Mouse (Mus musculus) thymus, postnatal 14 days (tissue): ENCODE data around the gene Cenpn.
A peak's percentile ranks its signal among the peaks of the same experiment; 100 is the strongest.

Experiments used
- DNase-seq: peaks from one replicate; pipeline ENCODE4 v3.0.0; 2021

Gene Cenpn

DNA sequence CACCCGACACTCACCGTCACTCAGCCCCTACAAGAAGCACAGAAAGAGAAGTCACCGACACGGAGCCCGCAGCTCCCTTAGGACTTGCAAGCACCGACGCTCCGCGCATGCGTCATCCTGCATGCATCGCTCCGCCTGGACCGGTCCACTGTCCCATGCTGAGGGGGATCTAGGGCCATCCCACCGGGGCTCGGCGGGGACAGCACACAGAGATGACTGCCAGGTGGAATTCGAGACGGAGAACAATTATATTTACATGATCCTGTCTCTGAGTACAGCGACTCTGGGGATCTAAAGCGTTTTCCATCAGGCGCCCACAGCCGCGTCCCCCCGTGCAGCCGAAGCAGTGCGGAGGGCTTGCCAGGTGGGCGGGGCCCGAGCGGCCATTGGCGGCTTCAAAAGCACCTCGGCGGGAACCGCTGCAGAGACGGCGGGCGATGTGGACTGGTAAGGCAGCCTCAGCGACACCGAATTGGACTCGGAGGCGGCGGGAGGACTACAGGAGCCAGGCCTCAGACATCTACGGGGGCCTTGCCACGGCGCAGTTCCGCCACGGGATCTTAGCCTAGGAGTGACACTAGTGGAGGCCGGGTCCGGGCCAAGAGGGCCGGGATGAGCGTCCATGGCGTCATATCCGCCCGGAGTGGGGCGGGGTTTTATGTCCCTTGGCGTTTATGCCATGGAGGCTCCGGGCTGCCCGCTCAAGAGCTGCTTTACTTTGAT is at the start of gene Cenpn, which contains the start of gene Cmc2:
TSS of gene Cenpn (plus strand) at position 394 of the 723 bp plus-strand sequence.
TSS of gene Cmc2 (minus strand) at position 119 of the 723 bp plus-strand sequence.
- peak; percentile 93 for DNase-seq

DNA sequence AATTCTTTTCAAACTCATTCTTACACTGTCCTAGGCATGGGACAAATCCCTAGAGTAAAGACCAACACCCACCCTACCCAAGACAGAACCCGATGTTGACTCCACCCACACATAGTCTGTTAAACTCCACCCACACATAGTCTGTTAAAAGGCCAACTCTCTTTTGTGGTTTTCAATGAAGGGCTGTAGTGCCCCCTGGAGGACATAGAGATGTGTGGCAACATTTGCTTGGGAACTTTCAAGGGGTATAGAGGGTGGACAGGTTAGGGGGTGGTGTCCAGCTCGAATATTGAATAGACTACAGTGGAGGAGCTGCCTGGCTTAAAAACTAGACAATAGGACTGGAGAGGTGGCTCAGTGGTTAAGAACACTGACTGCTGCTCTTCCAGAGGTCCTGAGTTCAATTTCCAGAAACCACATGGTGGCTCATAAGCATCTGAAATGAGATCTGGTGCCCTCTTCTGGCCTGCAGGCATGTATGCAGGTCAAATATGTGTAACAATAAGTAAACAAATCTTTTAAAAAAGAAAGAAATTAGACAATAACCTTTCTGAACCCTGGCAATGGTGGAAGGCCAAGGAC is 48.7 kb upstream of the Cenpn start:
- DNase-seq: peak; percentile 23

DNA sequence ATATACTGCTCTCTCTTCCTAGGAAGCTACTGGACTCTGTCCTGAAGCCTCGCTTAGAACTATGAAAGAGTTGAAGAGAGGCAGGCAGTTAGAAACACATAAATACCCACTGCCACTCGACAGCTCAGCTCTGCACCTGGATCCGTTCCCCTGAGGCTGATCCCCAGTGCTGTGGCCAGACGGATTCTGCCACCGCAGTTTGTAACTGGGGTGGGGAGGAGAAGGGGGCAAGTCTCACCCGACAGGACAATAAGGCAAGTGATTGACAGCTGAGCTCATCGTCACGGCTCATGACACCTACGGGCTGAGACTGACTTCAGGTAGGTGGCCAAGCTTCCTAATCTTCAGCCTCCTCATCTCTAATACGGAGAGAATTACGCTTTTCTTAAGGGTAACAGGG is 47.9 kb upstream of the Cenpn start:
- peak; percentile 50 for DNase-seq

DNA sequence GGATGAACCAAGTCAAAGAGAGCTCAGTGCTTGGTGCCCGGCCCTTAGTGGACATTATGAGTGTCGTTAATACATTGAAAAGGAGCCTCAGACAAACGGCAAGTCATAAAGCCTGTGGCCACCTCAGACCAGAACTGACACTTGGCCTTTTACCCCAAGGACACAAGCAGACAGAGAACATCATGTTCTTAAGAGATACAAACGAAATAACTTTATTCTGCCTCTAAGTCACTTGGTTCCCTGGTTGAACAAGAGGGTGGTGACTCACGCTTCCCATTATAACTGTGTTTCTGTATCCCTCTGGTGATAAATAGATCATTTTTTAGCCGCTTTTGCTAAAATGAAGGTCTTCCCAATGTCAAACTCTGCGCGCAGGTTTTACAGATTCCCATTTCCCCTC is 47.5 kb upstream of the Cenpn start:
- no peak for DNase-seq

DNA sequence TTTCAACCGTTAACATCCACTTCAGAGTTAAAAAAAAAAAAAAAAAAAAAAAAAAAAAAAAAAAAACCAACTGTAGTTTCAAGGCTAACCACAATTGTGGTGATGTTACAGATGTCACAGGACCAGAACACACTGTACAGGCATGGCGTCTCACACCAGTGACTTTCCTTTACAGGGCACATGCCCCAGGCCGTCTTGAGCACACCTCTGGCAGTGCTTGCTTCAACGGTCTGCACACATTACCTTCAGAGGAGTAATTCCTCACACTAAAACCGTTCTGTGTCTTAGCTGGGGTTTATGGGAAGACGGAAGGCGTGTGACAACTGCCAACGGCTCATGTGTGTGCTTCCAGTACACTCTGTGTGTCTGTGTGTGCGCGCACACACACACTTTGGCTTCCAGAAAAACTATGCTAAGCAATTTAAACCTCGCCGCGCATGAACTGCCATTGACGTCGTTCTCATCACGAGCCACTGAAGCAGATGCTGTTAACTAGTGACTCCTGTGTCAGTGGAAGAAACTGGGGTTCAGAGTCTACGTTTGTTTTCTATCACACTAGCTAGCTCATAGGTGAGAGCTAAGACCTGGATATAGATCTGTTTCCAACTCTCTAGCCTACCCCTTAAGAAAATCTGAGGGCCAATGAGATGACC is 45.6 kb upstream of the Cenpn start:
- peak; percentile 34 for DNase-seq

DNA sequence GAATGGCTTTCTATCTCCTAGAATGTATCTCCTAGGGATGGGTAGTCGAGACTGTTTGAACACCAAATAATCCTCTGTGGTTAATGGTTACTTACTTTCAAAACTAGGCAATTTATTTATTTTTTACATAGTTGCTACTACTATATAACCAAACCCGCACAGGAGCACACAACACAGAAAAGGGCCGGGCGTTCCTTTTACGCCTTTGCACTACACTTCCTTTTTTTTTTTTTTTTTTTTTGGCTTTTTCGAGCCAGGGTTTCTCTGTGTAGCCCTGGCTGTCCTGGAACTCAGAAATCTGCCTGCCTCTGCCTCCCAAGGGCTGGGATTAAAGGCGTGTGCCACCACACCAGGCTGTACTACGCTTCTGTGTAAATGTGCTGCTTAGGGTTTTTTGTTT is 40.1 kb upstream of the Cenpn start:
- DNase-seq: no peak

DNA sequence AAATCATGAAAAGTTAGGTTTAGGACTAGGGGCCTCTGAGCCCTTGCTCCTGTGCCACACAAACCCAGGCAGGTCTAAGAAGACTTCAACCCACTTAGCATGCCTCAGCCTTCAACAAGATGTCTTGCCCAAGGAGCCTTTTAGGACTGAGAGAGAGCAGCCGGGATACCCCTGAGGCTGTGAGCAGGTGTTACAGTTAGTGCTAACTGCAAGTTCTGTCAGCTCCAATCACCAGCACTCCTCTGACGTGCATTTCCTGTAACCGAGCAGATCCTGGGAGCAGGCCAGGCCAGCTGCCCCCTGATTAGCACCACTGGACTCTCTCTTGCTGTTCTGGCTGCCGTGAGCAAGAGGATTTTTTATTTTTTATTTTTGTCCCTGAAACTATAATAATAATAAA is 33.7 kb upstream of the Cenpn start:
- DNase-seq: no peak

DNA sequence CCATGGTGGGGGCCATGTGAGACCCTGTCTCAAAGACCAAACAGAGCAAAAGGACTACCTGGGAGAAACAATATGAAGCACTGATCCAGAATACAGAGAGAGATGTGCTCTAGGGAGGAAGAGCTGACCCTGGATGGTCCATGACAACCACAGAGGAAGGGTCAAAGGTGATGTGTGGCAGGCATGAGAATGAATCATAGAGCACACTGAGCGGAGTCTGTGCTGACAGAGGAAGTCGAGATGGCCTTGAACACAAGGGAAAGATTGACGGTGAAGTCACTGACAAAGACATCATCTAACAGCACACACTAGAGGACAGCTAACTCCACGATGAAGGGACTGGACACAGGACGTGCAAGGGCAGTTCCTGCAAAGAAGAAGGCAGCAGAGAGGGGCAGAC is 30.1 kb upstream of the Cenpn start:
- DNase-seq: no peak

DNA sequence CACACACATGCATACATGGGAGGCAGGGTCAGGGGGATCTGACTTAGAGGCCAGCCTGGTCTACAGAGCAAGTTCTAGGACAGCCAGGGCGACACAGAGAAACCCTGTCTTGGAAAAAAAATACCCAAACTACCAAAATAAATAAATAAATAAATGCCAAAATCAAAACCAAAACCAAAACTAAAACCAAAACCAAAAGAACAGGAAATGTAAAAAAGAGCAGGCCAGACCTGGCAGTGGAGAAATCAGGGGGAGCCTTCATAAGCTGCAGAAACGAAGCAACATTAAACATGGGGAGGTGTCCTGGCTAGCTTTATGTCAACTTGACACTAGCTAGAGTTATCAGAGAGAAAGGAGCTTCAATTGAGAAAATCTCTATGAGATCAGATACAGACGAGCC is 29.4 kb upstream of the Cenpn start:
- no peak for DNase-seq

DNA sequence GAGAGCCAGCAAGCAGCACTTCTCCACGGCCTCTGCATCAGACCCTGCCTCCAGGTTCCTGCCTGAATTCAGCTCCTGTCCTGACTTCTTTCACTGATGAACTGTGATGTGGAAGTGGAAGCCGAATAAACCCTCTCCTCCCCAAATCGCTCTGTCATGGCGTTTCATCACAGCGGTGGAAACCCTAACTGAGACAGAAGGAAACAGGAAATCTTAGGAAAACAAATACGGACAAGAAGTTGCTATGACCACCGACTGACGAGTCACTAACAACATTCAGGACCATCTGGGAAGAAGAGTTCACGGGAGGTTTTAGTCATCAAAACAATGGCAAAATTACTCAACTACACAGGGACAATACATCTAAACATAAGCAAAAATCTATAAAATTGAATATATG is 28.9 kb upstream of the Cenpn start:
- no peak for DNase-seq

DNA sequence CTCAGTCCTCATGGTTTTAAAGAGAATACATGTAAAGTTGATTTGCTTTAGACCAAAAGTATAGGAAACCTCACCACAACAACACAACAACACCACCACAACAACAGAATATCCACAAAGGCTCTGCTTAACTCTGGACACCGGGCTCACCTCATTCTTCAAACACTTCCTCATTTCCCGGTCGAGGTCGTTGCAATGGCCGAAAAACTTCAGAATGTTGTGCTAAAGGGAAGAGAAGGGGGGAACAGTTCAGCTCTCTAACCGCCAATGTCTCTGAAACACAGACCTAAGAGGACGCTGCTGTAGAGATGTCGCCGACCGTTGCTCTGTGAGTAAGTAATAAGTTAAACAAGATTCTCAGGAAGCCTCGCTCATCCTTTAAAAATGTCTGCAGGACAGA is 27.6 kb upstream of the Cenpn start:
- no peak for DNase-seq

DNA sequence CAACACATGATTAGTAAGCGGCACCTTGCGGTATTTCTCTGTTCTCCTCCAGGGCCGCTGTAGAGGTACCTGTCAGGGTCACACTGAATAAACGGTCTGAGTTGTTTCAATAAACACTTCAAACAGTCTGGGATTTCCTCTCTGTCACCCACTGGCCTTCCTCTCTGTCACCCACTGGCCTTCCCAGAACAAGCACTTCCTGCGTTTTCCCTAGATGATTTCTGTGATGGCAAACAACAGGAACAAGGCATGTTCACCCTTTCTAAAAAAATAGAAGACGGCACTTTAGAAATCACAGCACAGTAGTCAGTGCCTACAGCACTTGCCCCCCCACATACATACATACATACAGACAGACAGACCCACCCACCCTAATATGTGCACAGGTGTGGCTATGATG is 26.0 kb upstream of the Cenpn start:
- DNase-seq: no peak

DNA sequence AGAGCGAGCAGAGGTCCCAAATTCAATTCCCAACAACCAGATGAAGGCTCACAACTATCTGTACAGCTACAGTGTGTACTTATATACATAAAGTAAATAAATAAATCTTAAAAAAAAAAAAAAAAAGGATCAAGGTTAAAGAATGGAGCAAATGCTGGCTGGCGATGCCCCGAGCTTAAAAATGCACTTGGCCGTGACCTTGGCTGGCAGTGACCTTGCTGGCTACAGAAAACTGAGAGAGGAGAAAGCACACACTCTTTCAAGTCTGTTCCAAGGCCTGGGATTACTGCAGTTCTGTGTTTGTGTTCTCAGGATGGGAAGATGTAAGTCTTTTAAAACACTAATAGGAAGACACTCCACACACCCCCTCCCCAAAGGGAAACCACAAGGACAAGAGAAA is 16.8 kb upstream of the Cenpn start:
- no peak for DNase-seq

DNA sequence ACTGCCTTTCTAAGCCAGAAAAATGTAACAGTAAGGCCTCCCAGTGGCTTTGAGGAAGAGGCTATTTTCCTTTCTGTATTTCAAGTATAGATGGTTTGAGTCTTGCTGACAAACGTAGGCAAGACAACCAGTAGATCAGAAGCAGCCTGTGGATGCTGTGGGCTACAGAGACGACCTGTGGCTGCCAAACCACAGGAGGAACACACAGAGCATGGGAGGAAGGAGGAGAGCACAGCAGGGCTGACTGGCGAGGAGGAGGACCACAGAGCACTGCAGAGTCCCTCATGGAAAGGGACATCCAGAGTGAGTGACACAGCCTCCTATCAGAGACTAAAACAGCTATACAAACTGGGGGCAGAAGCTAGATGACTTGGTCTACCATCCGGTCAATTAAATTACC is 16.3 kb upstream of the Cenpn start:
- DNase-seq: peak; percentile 24

DNA sequence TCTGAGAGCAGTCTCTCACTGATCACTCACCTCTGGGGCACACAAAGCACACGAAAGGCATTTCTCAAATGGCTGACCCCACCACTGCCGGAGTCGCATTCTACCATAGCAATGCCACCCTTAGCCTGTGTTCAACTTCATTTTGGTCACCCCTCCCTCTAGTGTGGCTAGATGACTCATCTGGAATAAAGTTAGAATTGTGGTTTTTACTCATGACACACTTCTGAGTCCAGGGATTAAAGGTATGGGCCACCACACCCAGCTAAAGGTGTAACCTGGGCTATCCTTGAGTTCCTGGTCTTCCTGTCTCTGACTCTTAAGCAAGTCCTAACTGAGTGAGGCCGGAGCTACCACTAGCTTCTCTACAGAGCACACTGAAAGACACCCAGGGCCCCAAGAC is 15.7 kb upstream of the Cenpn start:
- DNase-seq: no peak

DNA sequence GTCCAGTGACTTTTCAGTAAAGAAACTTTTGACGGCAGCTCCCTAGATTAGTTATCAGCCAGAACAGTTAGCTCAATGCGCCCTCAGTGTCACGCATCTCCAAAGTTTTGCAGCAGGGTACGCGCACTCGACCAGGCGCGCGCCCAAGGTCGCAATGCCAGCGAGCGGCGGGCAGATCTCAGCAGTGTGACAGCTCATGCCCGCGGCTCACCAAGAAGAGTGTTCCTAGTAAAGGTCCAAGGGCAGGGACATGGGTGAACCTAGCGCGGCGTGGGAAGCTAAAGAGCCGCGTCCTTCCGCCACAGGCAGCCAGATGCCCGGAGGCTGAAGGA is 559 bp upstream of the Cenpn start:
- peak; percentile 71 for DNase-seq

DNA sequence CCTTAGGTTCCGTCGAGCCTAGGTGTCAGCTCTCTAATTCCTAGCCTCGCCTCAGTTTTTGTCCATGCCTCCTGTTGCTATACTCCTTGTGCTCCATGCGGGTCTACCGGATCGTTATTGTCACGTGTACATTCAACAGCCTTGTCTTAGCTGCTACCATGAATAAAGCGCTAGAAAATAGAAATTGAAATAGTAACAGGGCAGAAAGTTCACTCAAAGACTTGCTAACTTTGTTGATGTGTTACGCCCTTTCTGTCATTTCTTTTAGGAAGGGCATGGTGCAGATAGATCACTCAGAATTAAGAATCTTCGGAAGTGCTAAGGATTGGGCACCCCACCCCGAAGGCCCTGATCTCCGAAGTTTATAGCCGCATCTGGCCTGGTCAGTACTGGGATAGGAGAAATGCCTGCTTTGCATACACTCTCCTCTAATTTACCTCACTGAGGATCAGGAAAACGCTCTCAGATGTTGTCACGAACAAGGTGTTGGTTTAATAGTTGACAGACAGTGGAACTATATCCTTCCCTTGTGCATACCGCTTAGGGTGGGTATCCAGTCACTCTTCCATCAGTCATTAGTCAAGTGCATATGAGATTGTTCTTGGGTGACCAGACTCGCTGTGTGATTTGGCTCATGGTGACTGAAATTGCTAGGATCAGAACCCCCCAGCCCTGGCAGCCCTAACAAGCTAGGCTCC is 679 bp downstream of the Cenpn start:
- DNase-seq: no peak

DNA sequence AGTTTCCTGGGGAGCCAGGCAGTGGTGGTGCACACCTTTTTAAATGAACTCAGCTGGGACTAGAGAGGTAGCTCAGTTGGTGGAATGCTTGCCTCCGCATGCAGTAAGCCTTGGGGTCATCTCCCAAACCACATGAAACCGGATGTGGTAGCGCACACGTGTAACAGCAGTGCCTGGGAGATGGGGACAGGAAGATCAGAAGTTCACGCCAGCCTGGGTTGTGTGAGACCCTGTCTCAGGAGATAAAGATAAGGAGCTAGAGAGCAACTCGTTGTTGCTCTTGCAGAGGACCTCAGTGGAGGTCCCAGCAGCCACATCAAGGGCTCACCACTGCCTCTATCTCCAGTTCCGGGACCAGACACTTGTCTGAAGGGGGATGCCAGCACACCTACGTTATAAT is 2.0 kb downstream of the Cenpn start:
- DNase-seq: peak; percentile 66

DNA sequence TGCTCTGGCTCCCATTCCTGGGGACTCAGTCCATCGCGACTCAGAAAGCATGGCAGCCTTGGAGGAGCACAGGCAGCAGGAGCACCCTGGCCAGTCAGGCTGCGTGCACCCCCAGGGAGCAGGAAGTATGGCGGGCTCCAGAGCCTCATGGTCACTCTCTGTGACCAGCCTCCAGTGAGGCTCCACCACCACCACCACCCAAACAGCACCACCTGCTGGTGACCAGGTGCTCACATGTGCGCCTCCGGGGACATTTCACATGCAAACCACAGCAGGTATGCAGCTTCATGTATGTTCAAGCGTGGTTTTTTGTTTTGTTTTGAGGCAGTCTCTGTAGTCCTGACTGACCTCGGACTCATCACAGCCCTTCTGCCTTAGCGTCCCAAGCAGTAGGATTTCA is 6.3 kb downstream of the Cenpn start:
- DNase-seq: peak; percentile 79

DNA sequence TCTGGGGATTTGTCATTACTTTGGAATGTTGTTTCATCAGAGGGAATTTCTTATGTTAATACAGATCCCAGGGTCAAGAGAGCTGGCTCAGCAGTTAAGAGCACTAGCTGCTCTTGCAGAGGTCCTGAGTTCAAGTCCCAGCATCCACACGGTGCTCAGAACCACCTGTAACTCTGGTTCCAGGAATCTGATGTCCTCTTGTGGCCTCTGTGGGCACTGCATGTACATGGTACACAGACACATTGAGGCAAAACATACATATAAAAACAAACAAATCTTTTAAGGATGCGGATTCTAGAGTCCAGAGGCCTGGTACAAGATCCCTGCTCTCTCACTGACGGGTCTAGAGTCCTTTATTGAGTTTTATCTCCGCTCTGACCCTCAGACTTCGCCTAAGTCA is 7.1 kb downstream of the Cenpn start:
- DNase-seq: no peak

DNA sequence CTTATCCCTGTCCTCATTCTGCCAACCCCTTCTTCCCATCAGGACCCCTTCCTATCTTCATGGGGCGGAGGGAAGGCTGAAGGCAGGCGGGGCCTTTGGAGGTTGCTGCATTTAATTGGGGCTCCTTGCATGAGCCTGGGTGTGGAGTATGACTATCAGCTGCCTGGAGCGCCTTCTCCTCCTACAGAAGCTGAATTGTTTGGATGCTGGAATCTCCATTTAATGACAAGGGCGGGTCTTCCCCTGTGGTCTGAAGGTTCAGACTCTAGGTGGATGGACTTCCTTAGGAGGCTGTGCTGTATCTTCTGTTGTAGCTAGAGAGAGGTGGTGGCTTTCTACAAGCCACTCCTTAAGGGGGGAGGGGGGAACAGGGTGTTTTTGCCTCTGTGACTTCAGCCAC is 13.4 kb downstream of the Cenpn start:
- no peak for DNase-seq

DNA sequence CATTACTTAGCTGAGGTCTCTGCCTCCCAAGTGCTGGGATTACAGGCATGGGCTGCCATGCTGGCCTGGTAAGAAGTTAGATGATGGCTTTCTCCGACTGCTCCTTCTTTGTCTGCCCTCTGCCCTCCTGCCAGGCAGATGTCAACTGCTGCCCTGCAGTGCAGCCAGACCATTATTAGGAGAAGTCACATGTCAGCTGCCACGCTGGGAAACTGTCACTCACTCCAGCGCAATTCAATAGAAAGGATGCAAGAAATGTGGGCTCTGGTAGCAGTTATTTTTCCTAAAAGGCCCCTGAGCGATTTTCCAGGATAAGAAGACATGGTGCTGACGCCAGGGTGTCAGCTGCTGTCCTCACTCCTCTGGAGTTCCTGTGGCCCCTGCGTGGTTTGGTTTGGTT is 14.0 kb downstream of the Cenpn start:
- no peak for DNase-seq

DNA sequence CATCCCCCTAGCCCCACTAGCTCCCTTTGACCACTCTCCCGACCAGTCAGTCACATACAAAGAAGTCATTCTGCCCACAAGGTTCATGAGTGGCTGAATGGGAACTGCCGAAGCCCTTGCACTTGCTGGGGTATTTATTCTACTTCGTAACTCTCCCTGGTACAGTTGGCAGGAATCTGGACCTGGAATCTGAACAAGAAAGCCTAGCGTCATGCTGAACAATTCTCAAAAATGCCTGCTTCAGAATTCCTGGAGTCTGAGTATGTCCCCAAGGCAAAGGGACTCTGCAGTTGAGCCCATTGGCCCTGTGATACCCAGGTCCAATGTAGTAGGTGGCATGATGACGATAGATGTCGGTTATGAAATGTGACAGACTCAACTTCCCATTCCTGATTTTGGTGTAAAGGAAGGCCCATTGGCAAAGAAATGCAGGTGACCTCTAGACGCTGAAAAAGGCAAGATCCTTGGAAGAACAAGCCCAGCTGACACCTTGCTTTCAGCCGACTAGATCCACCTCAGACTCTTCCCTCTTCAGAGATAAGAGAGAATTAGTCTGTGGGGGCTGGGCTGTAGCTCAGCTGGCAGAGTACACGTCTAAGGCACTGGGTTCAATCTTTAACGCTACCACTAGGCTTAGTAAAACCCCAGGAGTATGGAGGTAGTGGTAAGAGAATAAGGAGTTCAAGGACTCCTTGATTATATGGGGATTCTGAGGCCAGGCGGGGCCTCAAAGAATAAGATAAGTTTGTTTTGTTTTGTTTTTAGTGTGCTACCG is 20.9 kb downstream of the Cenpn start:
- DNase-seq: no peak
